Mouse (Mus musculus) naive thymus-derived CD4-positive, alpha-beta T cell, adult 5 months (primary cell): Measurements from ENCODE around the gene Gm136. TPM values are rescaled to one million over a fixed set of nuclear protein-coding genes. Genes with fewer than 3 reads are reported as not detected.

ENCODE experiments used
- polyA plus RNA-seq: library from polyadenylated mRNA; unstranded; fragments of 100-300 nt; shearing (Covaris generic); gene quantifications from one replicate; pipeline ENCODE4 v1.2.1, GENCODE M21; 2017

The Gm136 gene
- not detected for polyA plus RNA-seq

GRCm38 (mm10) chr4:34756163-34756562, at the start of gene Gm136:
TSS of gene Gm136 (minus strand) at chr4:34756263.

GRCm38 (mm10) chr4:34777677-34778527, 21.8 kb upstream of the Gm136 start, which contains the start of gene Smim8:
TSS of gene Smim8 (minus strand) at chr4:34778423.

GRCm38 (mm10) chr4:34729851-34730341, 26.2 kb downstream of the Gm136 start, which contains the start of gene Cfap206:
TSS of gene Cfap206 (minus strand) at chr4:34730206.

Other genes starting within 250 kb of the Gm136 start
- gene Akirin2, start 205.3 kb downstream of the Gm136 start, polyA plus RNA-seq, result 96.3 TPM
- 102 TPM for gene Orc3, start 141.3 kb downstream of the Gm136 start, polyA plus RNA-seq
- gene Rars2, start 141.3 kb downstream of the Gm136 start, polyA plus RNA-seq, result 20.0 TPM
- gene Slc35a1, start 68.8 kb downstream of the Gm136 start, polyA plus RNA-seq, result 7.2 TPM
- not detected for gene Cfap206, start 26.1 kb downstream of the Gm136 start, polyA plus RNA-seq
- 31.2 TPM for gene Smim8, start 22.2 kb upstream of the Gm136 start, polyA plus RNA-seq
- 50.8 TPM for gene Zfp292, start 126.7 kb upstream of the Gm136 start, polyA plus RNA-seq
- not detected for gene Cga, start 137.5 kb upstream of the Gm136 start, polyA plus RNA-seq